Mouse (Mus musculus): ENCODE data around the gene Deaf1. TPM values are rescaled to one million over a fixed set of nuclear protein-coding genes. Genes with fewer than 3 reads are reported as not detected.

Gene Deaf1
- 77.8 and 93.7 TPM in 2 replicates for polyA plus RNA-seq (2012)

DNA sequence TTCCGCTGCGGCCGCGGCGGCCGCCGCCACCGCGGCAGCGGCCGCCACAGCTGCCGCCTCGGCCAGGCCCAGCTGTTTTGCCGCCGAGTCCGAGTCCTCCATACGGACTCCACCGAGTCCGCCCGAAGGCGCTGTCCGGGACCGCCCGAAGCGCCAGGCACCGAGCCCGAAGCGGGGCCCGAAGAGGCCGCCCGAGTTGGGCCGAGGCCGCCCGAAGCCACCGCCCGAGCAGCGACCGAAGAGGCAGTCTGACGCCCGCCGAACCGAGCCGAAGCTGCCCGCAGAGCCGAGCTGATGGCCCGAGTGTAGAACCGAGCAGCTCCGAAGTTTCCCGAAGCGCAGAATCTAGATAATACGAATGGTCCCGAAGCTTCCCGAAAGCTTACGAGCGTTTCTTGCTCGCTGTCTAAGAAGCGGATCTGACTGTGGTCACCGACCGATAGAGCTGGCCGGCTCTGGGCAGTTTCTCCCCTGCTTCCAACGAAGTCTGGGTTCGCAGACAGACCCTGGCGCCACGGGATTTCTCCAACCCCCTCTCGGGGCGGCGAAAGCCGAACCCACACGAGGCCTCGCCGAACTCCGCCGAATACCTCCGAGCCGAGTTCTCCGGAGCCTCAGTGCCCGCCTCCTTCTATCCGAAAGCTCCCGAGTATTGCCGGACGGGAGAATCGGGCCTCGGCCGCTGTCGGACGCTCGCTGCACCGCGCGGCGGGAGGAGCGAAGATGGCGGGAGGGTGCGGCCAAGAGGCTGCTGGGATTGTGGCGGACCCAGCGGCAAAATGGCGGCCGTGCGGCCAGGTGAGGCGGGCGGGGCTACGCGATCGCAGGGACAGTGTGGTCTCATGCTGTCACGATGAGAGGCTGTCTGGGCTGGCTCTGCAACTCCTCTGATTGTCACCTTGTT is at the start of gene Deaf1, which contains the start of gene Tmem80:
Gene Deaf1, minus strand, starts transcription at position 222 of the 904 bp plus-strand sequence.
Gene Tmem80, plus strand, starts transcription at position 271 of the 904 bp plus-strand sequence.

GRCm38 (mm10) chr7:141338576-141339131 is 11.2 kb upstream of the Deaf1 start, which contains the start of gene Eps8l2:
Gene Eps8l2, plus strand, starts transcription at chr7:141338880.

DNA sequence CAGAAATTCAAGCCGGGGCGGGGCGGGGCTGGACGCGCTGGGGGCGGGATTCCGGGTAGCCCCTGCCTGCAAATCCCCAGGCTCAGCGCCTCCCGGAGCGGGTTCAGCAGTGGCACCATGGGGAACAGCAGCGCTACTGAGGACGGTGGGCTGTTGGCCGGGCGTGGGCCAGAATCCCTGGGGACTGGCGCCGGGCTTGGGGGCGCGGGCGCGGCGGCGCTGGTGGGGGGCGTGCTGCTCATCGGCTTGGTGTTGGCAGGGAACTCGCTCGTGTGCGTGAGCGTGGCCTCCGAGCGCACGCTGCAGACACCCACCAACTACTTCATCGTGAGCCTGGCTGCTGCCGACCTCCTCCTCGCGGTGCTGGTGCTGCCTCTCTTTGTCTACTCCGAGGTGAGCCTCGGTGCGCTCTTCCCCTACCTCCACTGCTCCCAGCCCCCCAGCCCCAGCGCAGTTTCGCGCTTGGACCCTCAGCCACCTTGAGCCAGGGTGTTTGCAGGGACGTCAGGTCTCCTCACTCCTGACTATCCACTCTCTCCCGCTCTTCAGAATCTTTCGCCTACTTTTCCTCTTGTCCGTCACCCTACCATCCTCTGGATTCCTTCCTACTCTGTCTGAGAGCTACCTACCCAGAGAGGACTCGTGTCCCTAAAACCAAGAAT is 35.4 kb downstream of the Deaf1 start, which contains the start of gene Drd4:
Gene Drd4, plus strand, starts transcription at position 86 of the 662 bp plus-strand sequence.

GRCm38 (mm10) chr7:141278766-141279590 is 48.5 kb downstream of the Deaf1 start, which contains the start of gene Sct:
Gene Sct, minus strand, starts transcription at chr7:141279133.

DNA sequence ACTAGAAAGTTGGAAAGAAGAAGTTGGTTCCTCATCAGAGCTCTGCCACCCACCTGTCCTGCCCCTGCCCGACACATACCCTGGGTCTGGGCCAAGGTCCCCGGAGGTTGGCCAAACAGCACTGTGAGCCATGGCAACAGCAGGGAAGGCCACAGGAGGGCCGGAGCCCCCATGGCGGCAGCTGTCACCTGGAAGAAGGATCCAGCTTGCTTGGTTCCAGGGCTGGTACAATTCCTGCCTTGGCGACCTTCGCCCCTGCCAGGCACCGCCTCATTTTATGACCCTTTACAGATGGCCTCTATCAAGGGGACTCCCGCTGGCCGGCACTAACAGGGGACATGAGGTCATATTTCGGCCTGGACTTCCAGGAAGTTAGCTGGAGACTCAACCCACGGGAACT is 50.9 kb downstream of the Deaf1 start, which contains the start of gene Cdhr5:
Gene Cdhr5, minus strand, starts transcription at position 241 of the 400 bp plus-strand sequence.

GRCm38 (mm10) chr7:141265739-141266561 is 61.5 kb downstream of the Deaf1 start, which contains the start of gene Irf7:
Gene Irf7, minus strand, starts transcription at chr7:141266481.

Other genes starting within 250 kb of the Deaf1 start
- gene Pkp3, start 249.5 kb downstream of the Deaf1 start, polyA plus RNA-seq (2012) = 5.2 and 6.1 TPM in 2 replicates
- 25.0 and 28.0 TPM in 2 replicates for gene Sigirr, start 227.1 kb downstream of the Deaf1 start, polyA plus RNA-seq (2012)
- gene Ano9, start 209.9 kb downstream of the Deaf1 start, polyA plus RNA-seq (2012) = not detected in 2 replicates
- gene Ptdss2, start 205.3 kb downstream of the Deaf1 start, polyA plus RNA-seq (2012) = 57.1 and 69.8 TPM in 2 replicates
- 24.0 and 25.0 TPM in 2 replicates for gene Rnh1, start 154.8 kb downstream of the Deaf1 start, polyA plus RNA-seq (2012)
- gene Hras, start 133.7 kb downstream of the Deaf1 start, polyA plus RNA-seq (2012) = 41.0 and 48.4 TPM in 2 replicates
- 6.8 and 8.0 TPM in 2 replicates for gene Lrrc56, start 133.5 kb downstream of the Deaf1 start, polyA plus RNA-seq (2012)
- 0.20 and 0.49 TPM in 2 replicates for gene Lmntd2, start 113.6 kb downstream of the Deaf1 start, polyA plus RNA-seq (2012)
- 13.1 and 15.1 TPM in 2 replicates for gene Rassf7, start 111.8 kb downstream of the Deaf1 start, polyA plus RNA-seq (2012)
- gene Phrf1, start 98.9 kb downstream of the Deaf1 start, polyA plus RNA-seq (2012) = 130 and 156 TPM in 2 replicates
- gene Irf7, start 61.2 kb downstream of the Deaf1 start, polyA plus RNA-seq (2012) = 47.5 and 78.3 TPM in 2 replicates
- gene Cdhr5, start 50.9 kb downstream of the Deaf1 start, polyA plus RNA-seq (2012) = 0.04 TPM in 1 of 2 replicates, not detected in the other
- gene Sct, start 48.6 kb downstream of the Deaf1 start, polyA plus RNA-seq (2012) = not detected in 2 replicates
- gene Drd4, start 35.7 kb downstream of the Deaf1 start, polyA plus RNA-seq (2012) = 0.03 TPM in 1 of 2 replicates, not detected in the other
- gene Tmem80, start within 50 bp of the Deaf1 start, polyA plus RNA-seq (2012) = 11.4 and 11.9 TPM in 2 replicates
- 0.39 and 1.3 TPM in 2 replicates for gene Eps8l2, start 11.2 kb upstream of the Deaf1 start, polyA plus RNA-seq (2012)
- gene Taldo1, start 64.5 kb upstream of the Deaf1 start, polyA plus RNA-seq (2012) = 342 and 397 TPM in 2 replicates
- gene Gatd1, start 86.4 kb upstream of the Deaf1 start, polyA plus RNA-seq (2012) = 8.0 and 12.4 TPM in 2 replicates
- not detected in 2 replicates for gene Cend1, start 101.8 kb upstream of the Deaf1 start, polyA plus RNA-seq (2012)
- 79.5 and 83.9 TPM in 2 replicates for gene Slc25a22, start 110.2 kb upstream of the Deaf1 start, polyA plus RNA-seq (2012)
- gene Pidd1, start 116.3 kb upstream of the Deaf1 start, polyA plus RNA-seq (2012) = 53.9 and 66.7 TPM in 2 replicates
- 8,310 and 8,668 TPM in 2 replicates for gene Rplp2, start 119.7 kb upstream of the Deaf1 start, polyA plus RNA-seq (2012)
- 168 and 188 TPM in 2 replicates for gene Pnpla2, start 127.5 kb upstream of the Deaf1 start, polyA plus RNA-seq (2012)
- 20.9 and 46.2 TPM in 2 replicates for gene Cracr2b, start 133.4 kb upstream of the Deaf1 start, polyA plus RNA-seq (2012)
- gene Cd151, start 139.7 kb upstream of the Deaf1 start, polyA plus RNA-seq (2012) = 19.8 and 21.9 TPM in 2 replicates
- gene Polr2l, start 147.4 kb upstream of the Deaf1 start, polyA plus RNA-seq (2012) = 70.2 and 83.1 TPM in 2 replicates
- gene Tspan4, start 147.6 kb upstream of the Deaf1 start, polyA plus RNA-seq (2012) = 27.3 and 28.2 TPM in 2 replicates
- gene Chid1, start 212.2 kb upstream of the Deaf1 start, polyA plus RNA-seq (2012) = 17.8 and 29.0 TPM in 2 replicates
- gene Ap2a2, start 234.5 kb upstream of the Deaf1 start, polyA plus RNA-seq (2012) = 25.0 and 25.3 TPM in 2 replicates